Mouse (Mus musculus) mature B cell (primary cell): ENCODE data around the gene C1qtnf6.

Experiments
- in situ Hi-C: fragments of 300-500 bp; cut with MboI; formaldehyde crosslinking; loops from 2 replicates; pipeline ENCODE4 v1.14.3; 2019

C1qtnf6 gene

GRCm38 (mm10) chr15:78544561-78545001, 13.4 kb upstream of the C1qtnf6 start, which contains the start of gene Sstr3:
Gene Sstr3 (minus strand): TSS chr15:78544685.
- in situ Hi-C loops = no loop called here

DNA sequence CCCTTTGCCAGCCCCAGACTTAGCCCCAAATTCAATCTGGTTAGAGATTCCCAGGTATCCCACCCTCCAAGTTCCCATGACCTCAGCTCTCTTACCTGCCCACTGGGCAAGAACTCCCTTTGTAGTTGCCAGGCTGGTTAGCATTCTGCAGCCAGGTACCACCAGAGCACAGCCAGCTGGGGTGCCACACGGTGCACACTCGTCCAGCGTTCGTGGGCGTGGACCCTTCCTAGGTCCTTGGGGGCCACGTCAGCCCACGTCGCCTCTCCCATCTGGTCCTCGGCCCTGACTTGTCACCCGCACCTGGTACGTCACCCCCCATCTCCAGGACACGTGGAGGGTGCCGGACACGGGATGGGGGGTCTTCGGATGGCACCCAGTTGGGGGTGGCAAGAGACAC, 12.8 kb upstream of the C1qtnf6 start:
- in situ Hi-C loops = no loop called here

DNA sequence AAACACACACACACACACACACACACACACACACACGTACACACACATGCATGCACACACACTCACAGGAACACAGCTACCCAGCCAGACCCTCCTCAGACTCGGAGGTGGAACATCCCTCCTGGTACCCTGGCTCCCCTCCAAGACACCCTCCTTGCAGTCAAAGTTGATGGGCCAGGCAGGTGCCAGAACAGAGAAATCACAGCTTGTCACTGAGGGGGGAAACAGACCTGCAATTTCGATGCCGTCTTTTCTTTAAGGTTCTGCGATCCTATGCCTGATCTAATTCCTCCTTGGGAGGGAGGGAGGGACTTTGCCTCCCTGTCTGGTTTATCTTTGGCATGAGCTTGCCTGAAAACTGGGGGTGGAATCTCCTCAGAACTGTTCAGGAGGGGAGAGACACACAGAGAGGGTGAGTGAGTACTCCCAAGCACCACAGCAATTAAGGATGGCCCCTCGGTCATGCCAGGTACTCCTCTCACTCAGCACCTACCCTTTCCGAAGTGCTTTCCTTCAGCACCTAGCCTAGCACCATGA, 11.6 kb upstream of the C1qtnf6 start:
- in situ Hi-C loops = no loop called here

- in situ Hi-C loops = no loop called here
Measured at GRCm38 (mm10) chr15:78542098-78542766, 11.0 kb upstream of the C1qtnf6 start.

- in situ Hi-C loops = no loop called here
Measured at GRCm38 (mm10) chr15:78541606-78542005, 10.4 kb upstream of the C1qtnf6 start.

GRCm38 (mm10) chr15:78541036-78541435, 9.8 kb upstream of the C1qtnf6 start:
- in situ Hi-C loops = no loop called here

DNA sequence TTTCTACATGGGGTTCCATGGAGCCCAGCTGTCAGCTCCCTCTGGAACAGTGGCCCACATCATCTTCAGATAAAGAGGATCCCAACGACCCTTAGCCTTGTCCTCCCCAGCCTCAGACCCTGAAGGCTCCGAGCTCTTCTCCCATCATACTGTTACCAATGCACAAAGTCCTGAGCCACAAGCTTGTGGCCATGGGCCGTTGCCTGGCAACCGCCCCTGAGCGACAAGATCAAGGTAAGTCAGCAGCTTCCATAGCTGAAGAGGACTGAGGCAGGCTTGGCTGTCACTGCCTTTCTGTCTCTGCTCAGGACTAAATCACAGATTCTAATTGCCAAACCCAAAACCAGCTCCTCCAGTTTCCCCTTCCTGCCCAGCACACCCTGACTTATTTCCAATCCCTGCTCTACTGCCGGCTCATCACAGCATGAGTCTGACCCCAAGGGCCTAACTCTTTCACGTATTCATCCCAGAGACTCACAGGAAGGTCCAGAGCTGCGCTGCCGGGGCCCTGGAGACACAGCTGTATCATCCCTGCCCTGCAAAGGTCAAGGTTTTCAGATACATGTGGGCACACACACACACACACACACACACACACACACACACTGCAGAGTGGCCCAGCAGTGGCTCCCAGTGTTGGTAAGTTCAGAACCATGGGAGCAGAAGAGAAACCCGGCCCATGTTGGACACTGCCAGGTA, 4.7 kb upstream of the C1qtnf6 start:
- in situ Hi-C loops = loop anchor here (10.0 kb wide), 1 partner anchor 91 kb away; no protein-coding TSS in a partner anchor

- in situ Hi-C loops = loop anchor here (10.0 kb wide), 1 partner anchor 89 kb away; no protein-coding TSS in a partner anchor
Measured at GRCm38 (mm10) chr15:78533346-78533835, 2.2 kb upstream of the C1qtnf6 start.

DNA sequence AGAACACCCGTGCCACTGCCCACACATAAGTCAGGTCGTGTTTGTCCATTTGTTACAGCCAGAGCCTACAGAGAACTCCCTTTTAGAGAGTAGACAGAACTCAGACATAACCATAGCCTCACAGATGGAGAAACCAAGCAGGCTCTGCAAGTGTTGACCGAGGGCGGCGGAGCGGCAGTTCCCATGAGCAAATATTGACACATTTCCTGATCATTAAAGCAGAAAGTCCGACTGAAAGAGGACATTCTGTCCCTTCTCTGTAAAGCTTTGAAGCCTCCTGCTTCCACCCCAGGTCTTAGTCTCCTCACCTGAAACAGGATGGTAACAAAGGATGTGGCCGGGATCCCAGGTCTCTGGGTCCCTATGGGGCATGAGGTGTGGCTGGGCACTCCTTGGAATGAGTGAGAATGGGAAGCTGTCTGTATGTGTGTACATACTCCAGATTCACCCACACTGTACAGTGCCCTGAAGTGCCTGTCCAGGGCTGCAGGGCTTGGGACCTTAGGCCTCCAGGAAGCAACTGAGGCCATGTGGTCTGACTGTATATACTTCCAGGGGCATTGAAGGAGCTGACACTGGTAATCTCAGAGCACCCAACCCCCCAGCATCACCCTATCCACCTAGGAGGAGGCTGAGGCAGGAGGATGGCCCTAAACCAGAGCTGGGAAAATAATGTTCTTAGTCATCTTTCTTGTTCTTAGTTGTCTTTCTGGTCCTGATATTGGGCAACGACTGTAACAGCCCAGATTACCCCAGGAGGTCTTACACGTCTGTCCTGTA, 1.5 kb upstream of the C1qtnf6 start:
- in situ Hi-C loops = loop anchor here (10.0 kb wide), 1 partner anchor 88 kb away; no protein-coding TSS in a partner anchor

GRCm38 (mm10) chr15:78531901-78532469, 769 bp upstream of the C1qtnf6 start:
- in situ Hi-C loops = loop anchor here (10.0 kb wide), 1 partner anchor 87 kb away; no protein-coding TSS in a partner anchor

DNA sequence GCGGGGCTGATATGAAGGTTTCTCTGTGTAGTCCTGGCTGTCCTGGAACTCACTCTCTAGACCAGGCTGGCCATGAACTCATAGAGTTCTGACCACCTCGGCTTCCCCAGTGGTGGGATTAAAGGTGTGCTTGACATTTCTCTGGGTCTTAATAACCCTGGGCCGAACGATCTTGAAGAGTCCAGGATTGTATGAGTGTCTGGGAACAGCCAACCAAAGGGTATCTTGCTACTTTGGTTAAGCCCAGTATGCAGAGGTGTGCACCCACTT, 170 bp upstream of the C1qtnf6 start:
- in situ Hi-C loops = loop anchor here (10.0 kb wide), 1 partner anchor 87 kb away; no protein-coding TSS in a partner anchor

DNA sequence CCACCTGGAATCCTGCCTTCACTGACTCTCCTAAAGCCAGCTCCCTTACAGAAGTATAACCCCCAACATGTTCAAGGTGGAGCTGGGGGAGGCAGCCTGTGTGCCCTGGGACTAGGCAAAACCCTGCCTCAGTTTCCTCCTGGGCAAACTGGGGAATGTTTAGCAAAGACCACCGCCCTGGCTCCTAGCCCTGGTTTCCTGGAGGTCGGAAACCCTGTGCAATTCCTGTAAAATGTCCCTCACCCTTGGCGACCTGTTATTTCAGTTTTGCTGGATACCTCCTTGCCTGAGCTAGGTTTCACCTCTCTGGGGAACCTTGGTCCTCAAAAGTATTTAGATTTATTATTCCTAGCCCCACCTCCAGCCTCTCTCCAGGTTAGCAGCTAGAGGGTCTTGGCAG, 1.1 kb downstream of the C1qtnf6 start:
- in situ Hi-C loops = loop anchor here (10.0 kb wide), 1 partner anchor 85 kb away; no protein-coding TSS in a partner anchor

GRCm38 (mm10) chr15:78529428-78529990, 1.7 kb downstream of the C1qtnf6 start:
- in situ Hi-C loops = no loop called here

GRCm38 (mm10) chr15:78528726-78529411, 2.3 kb downstream of the C1qtnf6 start:
- in situ Hi-C loops = no loop called here

DNA sequence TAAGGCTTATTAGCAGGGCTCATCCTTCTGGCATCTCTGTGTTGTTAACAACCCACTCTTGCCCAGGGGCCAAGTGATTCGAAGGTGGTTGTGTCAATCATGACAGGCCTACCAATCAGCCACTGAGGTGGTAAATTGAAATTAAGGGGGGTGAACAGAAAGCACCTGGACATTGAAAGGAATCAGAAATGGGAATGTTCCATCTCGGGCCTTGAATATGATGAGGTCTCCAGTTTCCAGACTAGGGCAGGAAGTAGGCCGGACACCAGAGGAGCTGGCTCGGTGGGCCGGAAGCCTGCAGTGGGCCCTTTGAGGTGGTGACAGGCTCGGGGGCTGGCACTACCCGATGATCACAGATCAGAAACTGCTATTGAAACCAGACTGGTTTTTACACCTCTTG, 3.2 kb downstream of the C1qtnf6 start:
- in situ Hi-C loops = no loop called here

DNA sequence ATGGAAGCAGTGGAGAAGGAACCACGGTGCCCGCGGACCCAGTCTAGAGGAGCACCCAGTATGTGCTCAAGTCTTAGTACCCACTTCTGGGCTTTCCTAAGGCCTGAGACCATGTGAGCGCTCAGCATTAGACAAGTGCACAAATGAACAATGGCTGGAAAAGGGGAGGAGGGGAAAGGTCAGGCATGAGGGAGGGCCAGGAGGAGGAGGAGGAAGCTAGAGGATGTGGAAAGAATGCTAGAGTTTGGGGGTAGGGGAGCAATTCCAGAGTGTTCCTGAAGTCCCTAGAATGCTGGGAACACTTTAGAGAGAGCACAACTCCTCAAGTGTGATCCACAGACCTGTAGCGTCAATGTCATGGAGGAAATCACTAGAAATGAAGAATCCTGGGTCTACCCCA, 7.1 kb downstream of the C1qtnf6 start:
- in situ Hi-C loops = no loop called here

DNA sequence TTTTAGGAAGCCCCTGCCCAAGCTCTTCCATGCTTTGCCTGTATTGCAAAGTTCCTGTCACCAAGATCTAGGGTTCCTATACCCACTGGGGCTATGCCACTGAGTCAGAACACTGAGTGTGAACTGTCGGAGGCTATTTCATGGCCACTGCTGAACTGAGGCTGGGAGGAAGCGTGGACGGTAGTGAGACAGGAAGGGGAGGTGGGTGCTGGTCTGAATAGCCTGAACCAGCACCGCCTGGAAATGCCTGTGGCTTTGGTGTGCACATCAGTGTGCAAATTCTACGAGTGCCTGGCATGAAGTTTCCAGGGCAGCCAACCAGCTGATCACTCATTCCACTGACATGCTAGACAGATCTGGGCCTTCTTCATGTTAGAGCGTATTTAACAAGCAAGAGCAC, 9.3 kb downstream of the C1qtnf6 start:
- in situ Hi-C loops = no loop called here

- in situ Hi-C loops = no loop called here
Measured at GRCm38 (mm10) chr15:78521331-78521730, 9.9 kb downstream of the C1qtnf6 start.

DNA sequence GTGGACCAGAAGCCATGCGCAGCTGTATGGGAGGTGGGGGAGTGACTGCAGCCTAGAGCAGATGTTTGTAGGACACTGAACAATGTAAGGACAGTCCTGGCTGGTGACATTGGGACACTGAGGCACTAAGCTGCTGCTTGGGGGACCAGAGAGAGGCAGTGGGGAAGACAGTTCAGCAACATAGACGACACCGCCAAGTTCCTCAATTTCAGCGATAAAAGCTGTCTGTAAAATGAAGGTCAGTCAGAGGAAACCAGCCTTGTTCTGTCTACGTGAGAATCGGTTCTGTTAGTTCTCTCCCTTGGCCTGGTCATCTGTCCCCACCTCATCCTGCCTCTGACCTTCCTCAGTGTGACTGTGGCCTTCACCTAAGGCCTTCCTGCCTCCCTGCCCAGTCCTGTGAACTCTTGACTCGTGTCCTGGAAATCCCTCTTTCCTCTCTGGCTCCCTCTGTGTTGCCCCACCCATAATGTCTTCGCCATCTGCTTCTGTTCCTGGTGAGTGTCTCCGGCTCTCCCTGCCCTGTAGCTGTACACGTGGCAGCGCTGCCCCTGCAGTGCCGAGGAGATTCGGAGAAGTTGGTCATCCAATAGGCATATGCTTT, 11.0 kb downstream of the C1qtnf6 start:
- in situ Hi-C loops = no loop called here

GRCm38 (mm10) chr15:78518221-78518620, 13.0 kb downstream of the C1qtnf6 start:
- in situ Hi-C loops = no loop called here
